Mouse (Mus musculus) forebrain, embryonic 11.5 days (tissue): Measurements from ENCODE around the gene D8Ertd738e. TPM values are rescaled to one million over a fixed set of nuclear protein-coding genes. Genes with fewer than 3 reads are reported as not detected.
"Not testable (repeated sequence)": the region's sequence is repeated elsewhere in the genome, so short reads cannot be mapped to it uniquely, and the experiment has no call there.

Experiments
- ATAC-seq: fragments of 200-750 bp; cut with Nextera tagmentation; replicated peaks from 2 replicates; pipeline ENCODE4 v1.8.0; 2017; ENCODE audit warnings: moderate TSS enrichment; ENCODE audit not compliant: low FRiP score
- DNase-seq: peaks from one replicate; pipeline ENCODE4 v3.0.0-alpha.2; 2017; ENCODE audit warnings: low spot score
- H3K27ac ChIP-seq: fragments of 300-500 bp; sonication (generic); 2 replicates; pipeline ENCODE4 v1.5.1; 2014; ENCODE audit warnings: low read depth, low read length
- H3K27me3 ChIP-seq: fragments of 300-500 bp; sonication (generic); 2 replicates; pipeline ENCODE4 v1.6.1; 2014; ENCODE audit warnings: mild to moderate bottlenecking, low read length, mixed read lengths; ENCODE audit not compliant: control insufficient read depth, insufficient read depth
- H3K36me3 ChIP-seq: fragments of 300-500 bp; sonication (generic); 2 replicates; pipeline ENCODE4 v1.6.1; 2014; ENCODE audit warnings: mild to moderate bottlenecking, low read length, moderate library complexity, mixed read lengths; ENCODE audit not compliant: control insufficient read depth, insufficient read depth
- H3K4me1 ChIP-seq: fragments of 300-500 bp; sonication (generic); replicated peaks from 2 replicates; pipeline ENCODE4 v1.6.1; 2014; ENCODE audit warnings: low read length, mixed read lengths; ENCODE audit not compliant: control insufficient read depth, insufficient read depth
- H3K4me2 ChIP-seq: fragments of 300-500 bp; sonication (generic); 2 replicates; pipeline ENCODE4 v1.6.1; 2014; ENCODE audit warnings: low read depth, mild to moderate bottlenecking, low read length, moderate library complexity, mixed read lengths; ENCODE audit not compliant: severe bottlenecking
- H3K4me3 ChIP-seq: fragments of 300-500 bp; sonication (generic); 2 replicates; pipeline ENCODE4 v1.5.1; 2014; ENCODE audit warnings: low read depth, low read length
- H3K9ac ChIP-seq: fragments of 300-500 bp; sonication (generic); 2 replicates; pipeline ENCODE4 v1.6.1; 2014; ENCODE audit warnings: low read length
- H3K9me3 ChIP-seq: fragments of 300-500 bp; sonication (generic); 2 replicates; pipeline ENCODE4 v1.6.1; 2016; ENCODE audit warnings: low read length, mixed read lengths; ENCODE audit not compliant: control insufficient read depth
- WGBS: fragments of 180-500 bp; shearing (Covaris S2); extraction: QIAGEN DNeasy Blood & Tissue Kit; methylation state at CpG from one replicate; pipeline ENCODE4 v1.1.7; 2014; 5-methylcytosine and 5-hydroxymethylcytosine counted together
- polyA plus RNA-seq: library from polyadenylated mRNA; unstranded; fragments of >200 nt; fragmentation: Nextera tagmentation; extraction: Ambion mirVana; gene quantifications from 2 replicates; pipeline ENCODE4 v1.2.1, GENCODE M21; 2014

The D8Ertd738e gene
- 277 and 303 TPM in 2 replicates for polyA plus RNA-seq

GRCm38 (mm10) chr8:84249257-84250170 is at the start of gene D8Ertd738e:
Gene D8Ertd738e, minus strand, starts transcription at chr8:84249719.
- Histone ChIP-seq H3K4me2 (peak within 1 kb of the TSS; percentile 69), H3K4me1 (no peaks in the 10 kb centered on the region), H3K4me3 (peak within 1 kb of the TSS; percentile 94), H3K36me3 (peaks cover 21% of the 10 kb centered on the region; the same call in 1 of the 2 replicates), H3K27ac (no peak within 1 kb of the TSS), H3K27me3 (no peaks in the 10 kb centered on the region), H3K9me3 (no peaks in the 10 kb centered on the region), H3K9ac (peak within 1 kb of the TSS; percentile 82)
- peak; percentile 90 for DNase-seq
- ATAC-seq = peak; percentile 92
- 3% methylated on average over 52 of the region's 52 CpGs for WGBS

- no peak overlapping the region for H3K4me2 ChIP-seq
- no peaks in the 10 kb centered on the region for H3K9me3 ChIP-seq
- H3K36me3 ChIP-seq = no peaks in the 10 kb centered on the region
- DNase-seq (no peak), ATAC-seq (no peak)
- H3K4me1 ChIP-seq = no peaks in the 10 kb centered on the region
- H3K9ac ChIP-seq = no peak overlapping the region
- no peaks in the 10 kb centered on the region for H3K27me3 ChIP-seq
- no peak overlapping the region for H3K27ac ChIP-seq
- WGBS = 70% methylated on average over 5 of the region's 5 CpGs
- H3K4me3 ChIP-seq = no peak overlapping the region
These were observed 47.7 kb upstream of the D8Ertd738e start for GRCm38 (mm10) chr8:84297029-84297785.

- Histone ChIP-seq H3K27me3 (no peaks in the 10 kb centered on the region), H3K36me3 (no peaks in the 10 kb centered on the region), H3K4me2 (no peak overlapping the region), H3K4me1 (no peaks in the 10 kb centered on the region), H3K4me3 (no peak overlapping the region), H3K27ac (no peak overlapping the region), H3K9ac (no peak overlapping the region), H3K9me3 (no peaks in the 10 kb centered on the region)
- no peak for ATAC-seq
- DNase-seq = peak; percentile 76
- 22% methylated on average over 8 of the region's 8 CpGs for WGBS
These were observed 42.2 kb upstream of the D8Ertd738e start for GRCm38 (mm10) chr8:84291688-84292087.

- WGBS = 74% methylated on average over 5 of the region's 5 CpGs
- H3K27ac ChIP-seq = no peak overlapping the region
- H3K4me1 ChIP-seq = no peaks in the 10 kb centered on the region
- ATAC-seq (no peak), DNase-seq (no peak)
- H3K4me3 ChIP-seq = no peak overlapping the region
- no peaks in the 10 kb centered on the region for H3K27me3 ChIP-seq
- no peak overlapping the region for H3K4me2 ChIP-seq
- H3K9ac ChIP-seq = no peak overlapping the region
- no peaks in the 10 kb centered on the region for H3K9me3 ChIP-seq
- H3K36me3 ChIP-seq = no peaks in the 10 kb centered on the region
These were observed 41.6 kb upstream of the D8Ertd738e start for GRCm38 (mm10) chr8:84291086-84291485.

DNA sequence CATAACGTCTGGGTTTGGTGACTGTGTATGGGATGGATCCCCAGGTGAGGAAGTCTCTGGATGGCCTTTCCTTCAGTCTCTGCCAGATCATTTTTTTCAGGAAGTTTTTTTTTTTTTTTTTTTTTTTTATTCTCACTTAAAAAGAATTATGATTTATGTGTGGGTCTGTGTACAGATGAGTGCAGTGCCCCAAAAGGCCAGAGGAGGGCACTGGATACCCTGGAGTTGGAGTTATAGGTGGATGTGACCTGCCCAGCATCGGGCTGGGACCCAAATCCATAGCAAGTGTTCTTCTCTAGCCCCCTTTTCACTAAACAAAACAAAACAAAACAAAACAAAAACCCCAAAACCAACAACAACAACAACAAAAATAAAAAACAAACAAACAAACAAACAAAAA is 39.4 kb upstream of the D8Ertd738e start:
- Histone ChIP-seq H3K9me3 (no peaks in the 10 kb centered on the region), H3K27ac (no peak overlapping the region), H3K27me3 (no peaks in the 10 kb centered on the region), H3K4me2 (no peak overlapping the region), H3K36me3 (no peaks in the 10 kb centered on the region), H3K9ac (no peak overlapping the region), H3K4me3 (no peak overlapping the region), H3K4me1 (no peaks in the 10 kb centered on the region)
- no peak for ATAC-seq
- no peak for DNase-seq
- 49% methylated on average over 2 of the region's 2 CpGs for WGBS

GRCm38 (mm10) chr8:84285665-84286064 is 36.1 kb upstream of the D8Ertd738e start:
- not testable (repeated sequence) for H3K4me1 ChIP-seq, H3K4me3 ChIP-seq, H3K27ac ChIP-seq, H3K9ac ChIP-seq, DNase-seq, H3K27me3 ChIP-seq, H3K36me3 ChIP-seq, H3K9me3 ChIP-seq, ATAC-seq, H3K4me2 ChIP-seq
- 59% methylated on average over 5 of the region's 5 CpGs for WGBS

DNA sequence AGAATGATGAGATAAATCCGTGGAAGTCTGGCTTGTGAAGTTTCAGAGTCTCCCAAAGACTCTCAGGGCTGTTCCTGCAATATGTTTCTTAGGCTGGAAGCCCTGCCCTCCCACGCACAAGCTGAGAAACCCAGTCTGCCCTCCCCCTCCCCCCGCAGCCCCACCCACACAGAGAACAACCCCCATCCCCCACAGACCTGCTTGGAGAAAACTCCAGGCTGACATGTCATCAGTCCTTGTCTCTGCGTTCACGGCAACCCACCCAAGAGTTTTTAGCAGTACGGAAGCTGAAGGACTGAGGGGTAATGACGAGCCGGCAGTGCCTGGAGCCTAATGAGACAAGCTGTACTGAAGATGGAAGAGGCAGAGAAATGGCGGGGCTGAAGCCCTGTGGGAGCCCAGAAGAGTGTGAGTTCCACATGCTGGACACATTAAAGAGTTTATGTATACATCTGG is 35.1 kb upstream of the D8Ertd738e start:
- no peaks in the 10 kb centered on the region for H3K27me3 ChIP-seq
- H3K9ac ChIP-seq = no peak overlapping the region
- H3K4me3 ChIP-seq = no peak overlapping the region
- DNase-seq = peak; percentile 54
- ATAC-seq = no peak
- 48% methylated on average over 9 of the region's 9 CpGs for WGBS
- no peak overlapping the region for H3K27ac ChIP-seq
- H3K9me3 ChIP-seq = no peaks in the 10 kb centered on the region
- no peaks in the 10 kb centered on the region for H3K36me3 ChIP-seq
- H3K4me1 ChIP-seq = no peaks in the 10 kb centered on the region
- H3K4me2 ChIP-seq = no peak overlapping the region

GRCm38 (mm10) chr8:84280777-84281176 is 31.3 kb upstream of the D8Ertd738e start:
- DNase-seq (no peak), ATAC-seq (no peak)
- WGBS = 87% methylated on average over 10 of the region's 10 CpGs
- no peak overlapping the region for H3K4me3 ChIP-seq
- no peaks in the 10 kb centered on the region for H3K9me3 ChIP-seq
- H3K36me3 ChIP-seq = no peaks in the 10 kb centered on the region
- H3K9ac ChIP-seq = no peak overlapping the region
- no peaks in the 10 kb centered on the region for H3K27me3 ChIP-seq
- H3K4me2 ChIP-seq = no peak overlapping the region
- H3K4me1 ChIP-seq = no peaks in the 10 kb centered on the region
- no peak overlapping the region for H3K27ac ChIP-seq
